Mouse (Mus musculus) kidney, adult 2 months (tissue): ENCODE data around the gene Anxa4. TPM values are rescaled to one million over a fixed set of nuclear protein-coding genes. Genes with fewer than 3 reads are reported as not detected.
A peak's percentile ranks its signal among the peaks of the same experiment; 100 is the strongest.

Experiments used
- DNase-seq: peaks from one replicate; pipeline ENCODE4 v3.0.0; 2021
- H3K27ac ChIP-seq: fragments of 200-500 bp; 2 replicates; pipeline ENCODE4 v1.5.1; 2012; ENCODE audit warnings: low read depth, low read length, control low read depth, inconsistent platforms; ENCODE audit not compliant: insufficient read depth
- H3K27me3 ChIP-seq: fragments of 200-500 bp; replicated peaks from 2 replicates; pipeline ENCODE4 v1.6.1; 2012; ENCODE audit warnings: mild to moderate bottlenecking, moderate library complexity, low read length, inconsistent platforms; ENCODE audit not compliant: control insufficient read depth, insufficient read depth
- H3K36me3 ChIP-seq: fragments of 200-500 bp; 2 replicates; pipeline ENCODE4 v1.6.1; 2012; ENCODE audit warnings: mild to moderate bottlenecking, moderate library complexity, low read length, inconsistent platforms; ENCODE audit not compliant: control insufficient read depth, insufficient read depth
- H3K4me1 ChIP-seq: fragments of 200-500 bp; 2 replicates; pipeline ENCODE4 v1.6.1; 2011; ENCODE audit warnings: low read length; ENCODE audit not compliant: control insufficient read depth, insufficient read depth
- H3K4me3 ChIP-seq: fragments of 200-500 bp; 2 replicates; pipeline ENCODE4 v1.5.1; 2011; ENCODE audit warnings: mild to moderate bottlenecking, low read depth, low read length, control low read depth; ENCODE audit not compliant: insufficient read depth
- CTCF ChIP-seq: fragments of 200-500 bp; conservative IDR thresholded peaks from 2 replicates; pipeline ENCODE4 v1.5.1; 2011; ENCODE audit warnings: low read depth, mild to moderate bottlenecking, control low read depth, low read length, moderate library complexity, mixed read lengths; ENCODE audit not compliant: insufficient read depth, insufficient read length
- POLR2A ChIP-seq: fragments of 200-500 bp; IDR thresholded peaks from one replicate; pipeline ENCODE4 v1.6.1; 2011; ENCODE audit warnings: low read depth, low read length, control low read depth
- WGBS: fragments of 180-500 bp; shearing (Covaris S2); methylation state at CpG from one replicate; pipeline ENCODE4 v1.1.7; 2018; 5-methylcytosine and 5-hydroxymethylcytosine counted together
- polyA plus RNA-seq: library from polyadenylated mRNA; depleted of rRNA; stranded (reverse); fragments of >200 nt; gene quantifications from 2 replicates; pipeline ENCODE4 v1.2.3, GENCODE M21; 2012

The Anxa4 gene
- polyA plus RNA-seq, 1 experiment: 68.8 TPM

DNA sequence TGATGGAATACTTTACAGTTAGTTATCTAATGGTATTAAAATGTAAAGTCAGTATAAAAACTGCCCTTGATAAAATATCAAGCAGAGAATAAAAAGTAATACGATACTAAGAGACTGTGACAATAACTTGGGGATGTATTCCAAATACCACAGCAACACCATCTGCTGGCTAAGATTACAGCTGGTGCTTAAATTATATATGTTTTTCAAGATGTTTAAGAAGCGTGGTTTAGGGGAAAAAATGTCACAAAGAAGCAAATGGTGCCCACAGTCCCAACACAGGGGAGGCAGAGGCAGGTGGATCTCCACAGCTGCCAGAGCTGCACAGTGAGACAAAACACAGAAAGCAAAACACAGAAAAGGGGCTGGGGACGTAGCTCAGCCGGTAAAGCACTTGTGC, 25.5 kb upstream of the Anxa4 start:
- Histone ChIP-seq H3K27ac (no peak overlapping the region), H3K27me3 (no peaks in the 10 kb centered on the region), H3K4me1 (peaks cover 5% of the 10 kb centered on the region; the same call in 1 of the 2 replicates), H3K4me3 (no peak overlapping the region), H3K36me3 (no peaks in the 10 kb centered on the region)
- TF ChIP-seq CTCF (no peak), POLR2A (no peak)
- DNase-seq: no peak
- WGBS: 86% methylated on average over 4 of the region's 4 CpGs

GRCm38 (mm10) chr6:86816586-86816985, 23.2 kb upstream of the Anxa4 start:
- peak; percentile 61 for DNase-seq
- no peaks in the 10 kb centered on the region for H3K27me3 ChIP-seq
- no peak overlapping the region for H3K27ac ChIP-seq
- no peak overlapping the region for H3K4me3 ChIP-seq
- TF ChIP-seq POLR2A (no peak), CTCF (peak; percentile 41)
- WGBS: 34% methylated on average over 8 of the region's 8 CpGs
- H3K36me3 ChIP-seq: no peaks in the 10 kb centered on the region
- H3K4me1 ChIP-seq: no peaks in the 10 kb centered on the region

DNA sequence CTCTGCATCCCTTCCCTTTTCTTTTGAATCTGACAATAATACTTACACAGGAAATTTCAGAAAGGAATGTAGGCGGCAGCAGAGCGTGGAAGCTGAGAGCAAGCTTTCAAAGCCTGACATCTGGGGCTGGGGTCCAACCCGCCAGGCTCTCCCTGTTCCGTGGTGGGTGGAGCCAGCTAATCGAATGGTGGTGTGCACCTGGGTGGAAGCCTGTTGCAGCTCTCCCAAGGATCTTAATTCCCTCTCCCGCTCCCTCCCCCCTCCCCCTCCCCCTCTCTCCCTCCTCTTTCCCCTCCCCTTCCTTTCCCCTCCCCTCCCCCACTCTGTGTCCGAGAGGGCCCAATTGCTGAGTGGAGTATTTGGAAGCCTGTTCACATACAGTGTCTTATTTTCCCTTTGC, 22.1 kb upstream of the Anxa4 start:
- 38% methylated on average over 6 of the region's 7 CpGs for WGBS
- no peak for TF ChIP-seq CTCF
- TF ChIP-seq POLR2A: no peak
- Histone ChIP-seq H3K4me3 (no peak overlapping the region), H3K4me1 (no peaks in the 10 kb centered on the region), H3K27ac (no peak overlapping the region), H3K27me3 (no peaks in the 10 kb centered on the region), H3K36me3 (no peaks in the 10 kb centered on the region)
- DNase-seq: no peak

- Histone ChIP-seq H3K27ac (no peak overlapping the region), H3K36me3 (no peaks in the 10 kb centered on the region), H3K27me3 (no peaks in the 10 kb centered on the region), H3K4me1 (no peaks in the 10 kb centered on the region), H3K4me3 (no peak overlapping the region)
- TF ChIP-seq CTCF (no peak), POLR2A (no peak)
- 74% methylated on average over 3 of the region's 3 CpGs for WGBS
- DNase-seq: no peak
Measured at GRCm38 (mm10) chr6:86814926-86815325, 21.5 kb upstream of the Anxa4 start.

GRCm38 (mm10) chr6:86813341-86813740, 20.0 kb upstream of the Anxa4 start:
- TF ChIP-seq CTCF (peak; percentile 61), POLR2A (no peak)
- DNase-seq: peak; percentile 64
- no peaks in the 10 kb centered on the region for H3K27me3 ChIP-seq

GRCm38 (mm10) chr6:86812919-86813318, 19.5 kb upstream of the Anxa4 start:
- H3K36me3 ChIP-seq: no peaks in the 10 kb centered on the region
- H3K4me1 ChIP-seq: no peaks in the 10 kb centered on the region
- TF ChIP-seq CTCF: no peak
- no peak for TF ChIP-seq POLR2A
- no peaks in the 10 kb centered on the region for H3K27me3 ChIP-seq
- H3K27ac ChIP-seq: no peak overlapping the region
- no peak for DNase-seq
- WGBS: 56% methylated on average over 4 of the region's 4 CpGs
- H3K4me3 ChIP-seq: no peak overlapping the region

More at GRCm38 (mm10) chr6:86813341-86813740, 20.0 kb upstream of the Anxa4 start:
- H3K27ac ChIP-seq: no peak overlapping the region
- WGBS: 16% methylated on average over 3 of the region's 3 CpGs
- H3K36me3 ChIP-seq: no peaks in the 10 kb centered on the region
- H3K4me1 ChIP-seq: no peaks in the 10 kb centered on the region
- no peak overlapping the region for H3K4me3 ChIP-seq

- no peak overlapping the region for H3K4me3 ChIP-seq
- H3K36me3 ChIP-seq: no peaks in the 10 kb centered on the region
- no peak overlapping the region for H3K27ac ChIP-seq
- H3K27me3 ChIP-seq: no peaks in the 10 kb centered on the region
- under 1% methylated on average over 5 of the region's 5 CpGs for WGBS
- DNase-seq: peak; percentile 81
- no peaks in the 10 kb centered on the region for H3K4me1 ChIP-seq
- TF ChIP-seq POLR2A (no peak), CTCF (peak; percentile 98)
Measured at GRCm38 (mm10) chr6:86806455-86807086, 13.2 kb upstream of the Anxa4 start.

DNA sequence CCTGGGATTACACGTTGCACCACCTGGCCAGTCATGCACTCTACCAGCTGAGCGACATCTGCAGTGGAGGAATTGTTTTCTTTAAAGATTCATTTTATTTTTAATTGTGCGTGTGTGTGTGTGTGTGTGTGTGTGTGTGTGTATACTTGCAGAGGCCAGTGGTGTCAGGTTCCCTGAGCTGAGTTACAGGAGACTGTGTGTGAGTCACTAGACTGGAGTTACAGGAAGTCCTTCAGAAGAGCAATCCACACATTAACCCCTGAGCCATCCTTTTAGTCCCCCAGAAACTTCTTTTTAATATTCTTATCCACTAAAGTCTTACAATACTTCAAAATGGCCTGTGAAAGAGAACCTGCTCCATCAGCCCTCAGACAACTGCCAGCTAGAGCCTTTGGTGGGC, 11.3 kb upstream of the Anxa4 start:
- Histone ChIP-seq H3K27me3 (no peaks in the 10 kb centered on the region), H3K36me3 (no peaks in the 10 kb centered on the region), H3K27ac (no peak overlapping the region), H3K4me1 (no peaks in the 10 kb centered on the region), H3K4me3 (no peak overlapping the region)
- DNase-seq: no peak
- no peak for TF ChIP-seq POLR2A
- no peak for TF ChIP-seq CTCF
- WGBS: 71% methylated on average over 3 of the region's 3 CpGs
